Mouse (Mus musculus) cerebellum, postnatal 36 days (tissue): ENCODE measurements around the gene Rrp12.

Source experiments
- DNase-seq, 2 experiments: peaks; one replicate each; pipeline ENCODE4 v3.0.0; 2021 to 2022; ENCODE audit warnings: mixed read lengths in 2 of 2

Gene Rrp12

DNA sequence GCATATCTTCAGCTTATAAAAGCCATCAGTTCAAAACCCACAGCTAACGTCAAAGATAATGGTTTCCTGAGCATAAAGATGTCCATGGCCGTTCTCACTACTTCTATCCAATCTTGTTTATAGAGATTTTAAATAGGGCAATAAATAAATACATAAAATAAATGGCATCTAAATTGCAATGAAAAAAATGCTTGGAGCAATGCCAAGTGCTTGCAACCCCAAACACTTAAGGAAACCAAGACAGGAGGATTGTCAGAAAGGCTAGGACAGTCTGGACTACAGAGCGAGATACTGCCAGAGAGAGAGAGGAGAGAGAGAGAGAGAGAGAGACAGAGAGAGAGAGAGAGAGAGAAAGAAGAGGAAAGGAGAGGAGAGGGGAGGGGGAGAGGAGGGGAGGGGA lies 69.4 kb downstream of the Rrp12 start:
- no peak for DNase-seq

- no peak for DNase-seq
These were observed 71.0 kb downstream of the Rrp12 start for GRCm38 (mm10) chr19:41824950-41825349.

DNA sequence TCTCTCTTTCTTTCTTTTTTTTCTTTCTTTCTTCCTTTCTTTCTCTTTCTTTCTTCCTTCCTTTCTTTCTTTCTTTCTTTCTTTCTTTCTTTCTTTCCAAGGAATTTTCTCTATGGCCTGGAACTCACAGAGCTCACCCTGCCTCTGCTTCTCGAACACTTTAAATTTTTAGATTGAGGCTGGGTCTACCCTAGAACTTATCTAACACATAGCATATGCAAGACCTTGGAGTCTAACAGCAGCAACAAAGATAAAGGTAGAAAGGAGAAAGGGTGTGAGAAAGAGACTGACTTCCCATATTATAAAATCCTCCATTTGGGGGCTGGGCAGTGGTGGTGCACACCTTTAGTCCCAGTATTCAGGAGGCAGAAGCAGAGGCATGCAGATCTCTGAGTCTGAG lies 73.4 kb downstream of the Rrp12 start:
- DNase-seq = no peak

GRCm38 (mm10) chr19:41821436-41821835 lies 74.5 kb downstream of the Rrp12 start:
- no peak for DNase-seq

DNA sequence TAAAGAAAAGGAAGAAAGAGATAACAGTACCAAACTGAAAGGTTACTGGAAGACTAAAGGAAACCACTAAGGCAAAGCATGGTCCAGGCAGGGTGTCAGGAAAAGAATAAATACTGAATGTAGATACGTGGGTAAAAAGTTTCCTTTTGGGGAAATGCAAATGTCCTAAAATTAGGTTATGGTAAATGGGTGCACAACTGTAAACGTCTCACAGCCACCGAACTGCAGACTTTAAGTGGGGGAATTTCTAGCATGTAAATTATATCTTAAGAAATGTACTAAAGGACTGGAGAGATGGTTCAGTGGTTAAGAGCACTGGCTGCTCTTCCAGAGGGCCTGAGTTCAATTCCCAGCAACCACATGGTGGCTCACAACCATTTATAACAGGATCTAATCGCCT lies 77.2 kb downstream of the Rrp12 start:
- DNase-seq = no peak

- DNase-seq = no peak
These were observed 78.6 kb downstream of the Rrp12 start for GRCm38 (mm10) chr19:41817325-41817724.

DNA sequence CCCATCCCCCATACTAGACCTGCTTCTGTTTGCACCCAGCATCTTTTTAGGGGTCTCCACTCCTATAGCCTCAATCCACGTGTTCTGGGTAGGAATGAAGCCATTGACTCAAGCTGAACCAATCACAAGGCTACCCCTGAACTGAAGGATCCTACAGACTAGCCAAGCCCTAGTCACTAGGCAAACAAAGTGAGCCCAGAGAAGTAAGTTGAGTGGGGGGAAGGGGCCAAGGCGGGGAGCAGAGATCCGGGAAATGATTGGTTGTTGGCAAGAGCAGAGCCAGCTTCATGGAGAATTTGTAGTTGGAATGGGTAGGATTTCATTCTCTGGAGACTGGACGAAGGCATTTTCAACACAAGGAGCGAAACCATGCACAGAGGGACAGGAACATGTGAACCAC lies 79.1 kb downstream of the Rrp12 start:
- DNase-seq = no peak

DNA sequence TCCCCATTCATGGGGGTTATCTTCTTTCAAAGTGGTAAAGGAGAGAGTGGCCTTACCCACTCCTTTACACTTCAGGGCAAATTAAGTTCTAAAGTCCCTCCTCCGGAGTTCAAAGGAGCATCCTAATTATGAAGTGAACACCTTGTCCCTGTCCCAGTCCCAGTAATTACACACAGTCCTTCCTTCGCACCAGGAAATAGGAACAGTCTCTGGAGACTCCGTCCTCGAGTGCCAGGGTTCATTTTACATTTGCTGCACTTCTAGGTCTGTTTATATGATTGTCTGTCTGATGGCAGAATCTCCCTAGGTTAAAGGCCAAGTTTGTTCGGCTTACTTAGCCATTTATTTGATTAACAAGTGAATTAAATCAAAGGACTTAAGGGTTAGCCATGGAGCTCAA lies 79.6 kb downstream of the Rrp12 start:
- no peak for DNase-seq

GRCm38 (mm10) chr19:41813374-41813773 lies 82.6 kb downstream of the Rrp12 start:
- no peak for DNase-seq
